Mouse (Mus musculus) MEL (cell line): ENCODE results near the gene Parp9. TPM values are rescaled to one million over a fixed set of nuclear protein-coding genes. Genes with fewer than 3 reads are reported as not detected.

ENCODE experiments used
- DNase-seq: peaks from one replicate; pipeline ENCODE4 v3.0.0; 2011; ENCODE audit warnings: low read depth, low spot score
- H3K27ac ChIP-seq: 2 replicates; pipeline ENCODE4 v1.5.1; 2012; ENCODE audit warnings: low read depth, mild to moderate bottlenecking, control low read depth, low read length, moderate library complexity; ENCODE audit not compliant: control insufficient read depth
- H3K27me3 ChIP-seq, 2 experiments: fragments of 150-350 bp in 1 of 2; sonication (generic) in 1 of 2; 2 replicates each; pipeline ENCODE4 v1.6.1; 2012; ENCODE audit warnings: low read length in 2 of 2, mild to moderate bottlenecking in 2 of 2, improper control_type of control experiment in 1 of 2, moderate library complexity in 1 of 2; ENCODE audit not compliant: insufficient read depth in 2 of 2, control insufficient read depth in 1 of 2
- H3K36me3 ChIP-seq, 2 experiments: 2 replicates each; pipeline ENCODE4 v1.6.1; 2012 to 2014; ENCODE audit warnings: low read length in 2 of 2, improper control_type of control experiment in 1 of 2, inconsistent platforms in 1 of 2, mild to moderate bottlenecking in 1 of 2; ENCODE audit not compliant: insufficient read depth in 2 of 2, control insufficient read depth in 1 of 2
- H3K4me1 ChIP-seq, 2 experiments: fragments of 150-350 bp in 1 of 2; sonication (generic) in 1 of 2; 2 replicates each; pipeline ENCODE4 v1.6.1; 2012; ENCODE audit warnings: low read length in 2 of 2, improper control_type of control experiment in 1 of 2, mild to moderate bottlenecking in 1 of 2; ENCODE audit not compliant: insufficient read depth in 2 of 2, control insufficient read depth in 1 of 2
- H3K4me3 ChIP-seq, 2 experiments: fragments of 150-350 bp in 1 of 2; sonication (generic) in 1 of 2; 2 replicates each; pipeline ENCODE4 v1.5.1; 2012; ENCODE audit warnings: low read depth in 2 of 2, low read length in 2 of 2, mild to moderate bottlenecking in 2 of 2, moderate library complexity in 2 of 2, control low read depth in 1 of 2, improper control_type of control experiment in 1 of 2; ENCODE audit not compliant: control insufficient read depth in 1 of 2, insufficient read depth in 1 of 2
- H3K79me2 ChIP-seq: 2 replicates; pipeline ENCODE4 v1.6.1; 2012; ENCODE audit warnings: mild to moderate bottlenecking, low read length, moderate library complexity; ENCODE audit not compliant: control insufficient read depth, poor library complexity, insufficient read depth
- H3K9ac ChIP-seq: 2 replicates; pipeline ENCODE4 v1.6.1; 2012; ENCODE audit warnings: low read depth, mild to moderate bottlenecking, control low read depth, low read length, moderate library complexity; ENCODE audit not compliant: control insufficient read depth, poor library complexity, severe bottlenecking
- H3K9me3 ChIP-seq: fragments of 150-350 bp; sonication (generic); replicated peaks from 2 replicates; pipeline ENCODE4 v1.6.1; 2012; ENCODE audit warnings: mild to moderate bottlenecking, low read length, improper control_type of control experiment, moderate library complexity; ENCODE audit not compliant: insufficient read depth
- CHD2 ChIP-seq: IDR thresholded peaks from 2 replicates; pipeline ENCODE4 v1.6.1; 2011; ENCODE audit warnings: low read length, improper control_type of control experiment
- ETS1 ChIP-seq: IDR thresholded peaks from 2 replicates; pipeline ENCODE4 v1.6.1; 2012; ENCODE audit warnings: low read depth, mild to moderate bottlenecking, inconsistent platforms, low read length, improper control_type of control experiment, moderate library complexity
- GATA1 ChIP-seq: IDR thresholded peaks from 2 replicates; pipeline ENCODE4 v1.6.1; 2011; ENCODE audit warnings: low read depth, low read length, improper control_type of control experiment
- MAFK ChIP-seq: IDR thresholded peaks from 2 replicates; pipeline ENCODE4 v1.6.1; 2011; ENCODE audit warnings: low read depth, mild to moderate bottlenecking, low read length, improper control_type of control experiment, borderline replicate concordance
- MAX ChIP-seq: IDR thresholded peaks from 2 replicates; pipeline ENCODE4 v1.6.1; 2011; ENCODE audit warnings: low read length, improper control_type of control experiment
- MEF2A ChIP-seq: IDR thresholded peaks from 2 replicates; pipeline ENCODE4 v1.6.1; 2014; ENCODE audit warnings: low read depth, mild to moderate bottlenecking, inconsistent platforms, low read length, improper control_type of control experiment; ENCODE audit not compliant: poor library complexity, insufficient replicate concordance, severe bottlenecking; ENCODE audit errors: extremely low read depth
- MXI1 ChIP-seq: IDR thresholded peaks from 2 replicates; pipeline ENCODE4 v1.6.1; 2011; ENCODE audit warnings: mild to moderate bottlenecking, low read depth, low read length, improper control_type of control experiment
- POLR2A ChIP-seq, 2 experiments: IDR thresholded peaks; 2 replicates each; pipeline ENCODE4 v1.6.1; 2011 to 2012; ENCODE audit warnings: low read length in 2 of 2, mild to moderate bottlenecking in 2 of 2, control low read depth in 1 of 2, improper control_type of control experiment in 1 of 2, low read depth in 1 of 2, moderate library complexity in 1 of 2; ENCODE audit not compliant: control insufficient read depth in 1 of 2, insufficient read depth in 1 of 2, poor library complexity in 1 of 2
- POLR2AphosphoS2 ChIP-seq: IDR thresholded peaks from 2 replicates; pipeline ENCODE4 v1.6.1; 2011; ENCODE audit warnings: low read length, improper control_type of control experiment
- RAD21 ChIP-seq: IDR thresholded peaks from 2 replicates; pipeline ENCODE4 v1.6.1; 2011; ENCODE audit warnings: mild to moderate bottlenecking, low read depth, low read length, improper control_type of control experiment
- RCOR1 ChIP-seq: IDR thresholded peaks from 2 replicates; pipeline ENCODE4 v1.6.1; 2012; ENCODE audit warnings: low read depth, mild to moderate bottlenecking, inconsistent platforms, low read length, improper control_type of control experiment
- TAL1 ChIP-seq: IDR thresholded peaks from 2 replicates; pipeline ENCODE4 v1.6.1; 2012; ENCODE audit warnings: mild to moderate bottlenecking, inconsistent platforms, low read length, moderate library complexity, mixed read lengths
- TCF12 ChIP-seq: IDR thresholded peaks from 2 replicates; pipeline ENCODE4 v1.6.1; 2014; ENCODE audit warnings: low read depth, mild to moderate bottlenecking, inconsistent platforms, low read length, improper control_type of control experiment, moderate library complexity
- USF1 ChIP-seq: IDR thresholded peaks from 2 replicates; pipeline ENCODE4 v1.6.1; 2014; ENCODE audit warnings: low read depth, mild to moderate bottlenecking, inconsistent platforms, low read length, improper control_type of control experiment, moderate library complexity
- USF2 ChIP-seq, 2 experiments: IDR thresholded peaks; 2 replicates each; pipeline ENCODE4 v1.6.1; 2011 to 2012; ENCODE audit warnings: improper control_type of control experiment in 2 of 2, low read length in 2 of 2, borderline replicate concordance in 1 of 2, inconsistent platforms in 1 of 2, low read depth in 1 of 2, mild to moderate bottlenecking in 1 of 2; ENCODE audit not compliant: insufficient read depth in 1 of 2
- ZC3H11A ChIP-seq: IDR thresholded peaks from 2 replicates; pipeline ENCODE4 v1.6.1; 2012; ENCODE audit warnings: low read depth, mild to moderate bottlenecking, inconsistent platforms, low read length, improper control_type of control experiment
- ZNF384 ChIP-seq: IDR thresholded peaks from 2 replicates; pipeline ENCODE4 v1.6.1; 2012; ENCODE audit warnings: low read depth, mild to moderate bottlenecking, inconsistent platforms, low read length, improper control_type of control experiment
- polyA plus RNA-seq, 2 experiments: library from polyadenylated mRNA; stranded (reverse) in 1 of 2; unstranded in 1 of 2; fragments of >175 nt in 1 of 2; fragments of >200 nt in 1 of 2; gene quantifications; 2 replicates each; pipeline versions ENCODE4 v1.2.1 to v1.2.4; 2012; ENCODE audit warnings: low replicate concordance in 2 of 2, low read depth in 1 of 2; ENCODE audit not compliant: insufficient read length in 2 of 2, insufficient read depth in 1 of 2, missing spikeins in 1 of 2
- total RNA-seq: library from RNA; depleted of rRNA; stranded (reverse); fragments of 300-350 nt; gene quantifications from 2 replicates; pipeline ENCODE4 v1.2.3, GENCODE M21; 2012

Parp9 gene
- total and polyA plus RNA-seq, 3 experiments: 3.4 to 5.3 TPM; not detected in 1

GRCm38 (mm10) chr16:35905355-35905754 is 32.9 kb upstream of the Parp9 start:
- no peak for TF ChIP-seq POLR2A (IDR thresholded peaks at IDR 0.05; ENCODE audit: control insufficient read depth in 1 of 2, insufficient read depth in 1 of 2, low read depth in 1 of 2, low read length in 2 of 2, poor library complexity in 1 of 2)
- TF ChIP-seq ETS1: no peak
- no peak for TF ChIP-seq MXI1
- TF ChIP-seq USF2 (IDR thresholded peaks at IDR 0.05; ENCODE audit: borderline replicate concordance in 1 of 2, insufficient read depth in 1 of 2, low read depth in 1 of 2, low read length in 2 of 2): no peak
- TF ChIP-seq RCOR1: no peak
- no peak for TF ChIP-seq ZNF384
- no peak for TF ChIP-seq MEF2A
- no peak for TF ChIP-seq TAL1
- TF ChIP-seq RAD21: no peak
- no peak for TF ChIP-seq MAX
- TF ChIP-seq, all 39 proteins: peak for 0
- Histone ChIP-seq H3K27me3 (no peaks in the 10 kb centered on the region), H3K27ac (no peak overlapping the region), H3K4me3 (no peak overlapping the region), H3K36me3 (peaks cover 0 to 16% of the 10 kb centered on the region in 2 experiments; a peak in 2 of 4 replicates), H3K4me1 (peaks cover 2 to 15% of the 10 kb centered on the region in 2 experiments; a peak in 2 of 4 replicates), H3K9me3 (no peaks in the 10 kb centered on the region), H3K9ac (no peak overlapping the region), H3K79me2 (no peaks in the 10 kb centered on the region)
- no peak for DNase-seq

GRCm38 (mm10) chr16:35905819-35906485 is 32.3 kb upstream of the Parp9 start:
- DNase-seq: peak; percentile 35
- Histone ChIP-seq H3K27ac (peak overlapping the region; percentile 43; the same call in 1 of the 2 replicates), H3K79me2 (no peaks in the 10 kb centered on the region), H3K4me1 (peaks cover 2 to 15% of the 10 kb centered on the region in 2 experiments; a peak in 2 of 4 replicates), H3K4me3 (peak overlapping the region; percentile 57 to 69), H3K36me3 (peaks cover 0 to 16% of the 10 kb centered on the region in 2 experiments; a peak in 2 of 4 replicates), H3K9ac (peak overlapping the region; percentile 51), H3K27me3 (no peaks in the 10 kb centered on the region), H3K9me3 (no peaks in the 10 kb centered on the region)
- TF ChIP-seq POLR2AphosphoS2: no peak
- no peak for TF ChIP-seq ZC3H11A
- 0 out of 2 replicates have a peak, but pooled peaks have one; percentile 20 for TF ChIP-seq ETS1
- TF ChIP-seq MAFK: peak; percentile 77; the same call in 1 of the 2 replicates
- no peak for TF ChIP-seq TCF12
- no peak for TF ChIP-seq MEF2A
- TF ChIP-seq CHD2: no peak
- TF ChIP-seq GATA1: no peak
- TF ChIP-seq USF1: no peak
